Mouse (Mus musculus) right cerebral cortex, postnatal 10 days (tissue): Measurements from ENCODE around the gene 1700013G24Rik.
"Not testable (repeated sequence)": the region's sequence is repeated elsewhere in the genome, so short reads cannot be mapped to it uniquely, and the experiment has no call there.

Experiments used
- DNase-seq, 2 experiments: peaks; one replicate each; pipeline ENCODE4 v3.0.0; 2021; ENCODE audit warnings: low spot score in 2 of 2

1700013G24Rik gene

GRCm38 (mm10) chr4:137453234-137453767, at the start of gene 1700013G24Rik:
Gene 1700013G24Rik, plus strand, starts transcription at chr4:137453284.
- DNase-seq: no peak

- DNase-seq: no peak
Measured at GRCm38 (mm10) chr4:137405571-137405970, 47.5 kb upstream of the 1700013G24Rik start.

- no peak for DNase-seq
Measured at GRCm38 (mm10) chr4:137409691-137410090, 43.4 kb upstream of the 1700013G24Rik start, which contains the start of gene Cela3a. Gene Cela3a, minus strand, starts transcription at chr4:137409791.

DNA sequence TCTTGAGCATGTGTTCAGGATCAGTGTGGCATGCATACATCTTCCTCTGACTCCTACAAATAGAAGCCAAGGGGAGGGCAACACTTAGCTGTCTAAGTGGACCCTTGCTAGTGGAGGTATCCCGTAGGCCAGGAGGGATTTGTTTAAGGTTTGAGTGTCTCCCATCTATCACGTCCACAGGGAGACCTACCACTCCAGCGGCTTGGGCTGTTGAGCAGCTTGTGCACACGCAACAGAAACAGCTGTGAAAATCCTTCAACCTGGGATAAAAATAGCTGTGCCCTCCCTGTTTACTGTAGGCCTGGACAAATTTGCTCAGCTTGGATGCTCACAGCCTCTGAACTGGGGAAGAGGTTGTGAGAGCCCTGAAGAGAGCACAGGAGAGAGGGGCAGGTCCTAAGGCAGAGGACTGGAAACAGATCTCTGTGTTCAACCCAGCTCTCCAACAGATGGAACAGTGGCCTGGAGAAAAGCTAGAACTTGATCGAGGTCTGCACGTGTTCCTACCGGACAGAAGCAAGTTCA, 40.8 kb upstream of the 1700013G24Rik start:
- DNase-seq: not testable (repeated sequence)

DNA sequence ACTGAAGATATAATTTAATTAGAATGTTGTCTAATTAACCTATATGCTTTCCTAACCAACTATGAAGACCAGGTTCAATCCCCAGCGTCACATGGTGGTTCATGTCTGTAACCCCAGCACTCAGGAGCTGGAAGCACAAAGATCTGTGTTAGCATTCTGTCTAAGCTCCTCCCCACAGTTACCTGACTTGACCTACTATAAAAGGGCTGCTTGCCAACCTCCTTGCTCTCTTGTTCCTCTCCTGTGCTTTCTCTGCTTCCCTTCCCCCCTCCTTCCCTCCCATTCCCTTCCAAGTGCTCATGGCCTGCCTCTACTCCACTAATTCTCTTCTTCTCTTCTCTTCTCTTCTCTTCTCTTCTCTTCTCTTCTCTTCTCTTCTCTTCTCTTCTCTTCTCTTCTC, 38.1 kb upstream of the 1700013G24Rik start:
- DNase-seq: no peak

- DNase-seq: no peak
Measured at GRCm38 (mm10) chr4:137417712-137418564, 35.1 kb upstream of the 1700013G24Rik start.

DNA sequence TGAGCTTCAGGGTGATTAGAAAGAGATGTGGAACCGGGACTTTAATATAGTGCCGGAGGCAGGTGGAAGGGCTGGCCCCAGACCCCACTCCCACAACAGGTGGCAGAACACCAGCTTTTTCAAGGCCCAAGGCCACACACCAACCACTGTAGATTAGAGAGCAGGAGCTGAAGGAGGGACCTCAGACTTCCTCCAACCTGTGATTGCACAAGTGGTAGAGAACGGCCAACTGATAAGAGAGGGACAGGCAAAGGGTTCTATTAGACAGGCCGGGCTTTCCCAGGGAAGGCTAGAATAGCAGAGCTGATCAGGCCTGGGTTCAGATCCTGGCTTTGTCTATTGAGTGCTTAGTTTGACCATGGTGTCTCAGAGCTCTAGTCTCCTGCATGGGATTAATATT, 22.6 kb upstream of the 1700013G24Rik start, which contains the start of gene Cela3b:
Cela3b (minus strand) TSS at position 39 of the 400 bp plus-strand sequence.
- no peak for DNase-seq

- DNase-seq: not testable (repeated sequence)
Measured at GRCm38 (mm10) chr4:137432700-137433550, 20.2 kb upstream of the 1700013G24Rik start.

DNA sequence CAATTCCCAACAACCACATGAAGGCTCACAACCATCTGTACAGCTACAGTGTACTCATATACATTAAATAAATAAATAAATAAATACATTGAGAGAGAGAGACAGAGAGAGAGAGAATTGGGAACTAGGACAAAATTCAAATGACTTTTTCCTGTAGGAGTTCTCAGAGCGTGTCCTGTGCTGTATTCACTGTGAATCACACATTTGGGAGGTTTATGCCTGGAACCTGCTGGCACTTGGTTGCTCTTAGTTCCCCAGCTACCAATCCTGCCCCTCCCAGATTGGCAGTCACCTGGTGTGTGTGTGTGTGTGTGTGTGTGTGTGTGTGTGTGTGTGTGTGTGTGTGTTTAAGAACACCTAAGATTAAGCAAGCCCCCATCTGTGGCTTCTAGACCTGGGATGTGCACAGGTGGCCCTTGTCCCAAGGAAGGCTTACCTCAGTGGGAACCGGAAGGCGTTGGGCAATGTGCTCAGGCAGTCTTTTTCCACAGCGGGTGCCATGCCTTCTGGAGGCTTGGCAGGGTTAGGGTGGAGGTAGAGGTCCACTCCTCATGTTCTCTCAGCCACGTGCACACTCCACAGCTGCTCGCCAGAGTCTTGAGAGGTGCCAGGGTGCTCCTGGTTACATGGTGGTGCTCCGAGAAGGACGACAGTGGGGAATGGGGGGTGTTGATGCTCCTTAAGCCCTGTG, 16.0 kb upstream of the 1700013G24Rik start:
- DNase-seq: no peak

- DNase-seq: no peak
Measured at GRCm38 (mm10) chr4:137438842-137439241, 14.2 kb upstream of the 1700013G24Rik start.

DNA sequence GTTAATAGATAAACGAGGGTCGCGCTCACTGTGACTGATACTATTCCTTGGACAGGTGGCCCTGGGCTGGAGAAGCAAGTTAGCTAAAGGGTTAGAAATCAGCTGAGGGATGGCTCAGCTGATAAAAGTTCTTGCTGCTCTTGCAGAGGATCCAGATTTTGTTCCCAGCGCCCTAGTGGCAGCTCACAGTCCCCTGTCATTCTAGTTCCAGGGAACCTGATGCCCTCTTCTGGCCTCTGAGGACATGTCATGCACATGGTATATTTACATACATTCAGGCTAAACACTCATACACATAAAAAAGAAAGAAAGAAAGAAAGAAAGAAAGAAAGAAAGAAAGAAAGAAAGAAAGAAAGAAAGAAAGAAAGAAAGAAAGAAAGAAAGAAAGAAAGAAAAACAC, 11.8 kb upstream of the 1700013G24Rik start:
- no peak for DNase-seq

- peak; percentile 63 to 84 for DNase-seq
Measured at GRCm38 (mm10) chr4:137443625-137444024, 9.5 kb upstream of the 1700013G24Rik start.

DNA sequence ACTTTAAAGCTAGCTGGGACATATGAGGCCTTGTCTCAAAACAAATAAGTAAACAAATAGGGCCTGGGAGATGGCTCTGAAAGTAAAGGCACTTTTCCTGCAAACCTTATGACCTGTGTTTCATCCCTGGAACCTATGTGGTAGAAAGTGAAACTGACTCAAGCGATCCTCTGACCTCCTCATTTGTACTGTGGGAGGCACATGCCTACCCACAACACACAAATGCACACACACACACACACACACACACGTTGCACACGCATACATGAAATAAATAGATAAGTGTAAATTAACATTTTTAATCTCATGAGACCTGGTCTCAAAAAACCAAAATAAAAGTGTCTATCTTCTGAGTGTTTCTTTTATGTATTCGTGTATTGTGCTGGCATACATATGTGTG, 7.2 kb upstream of the 1700013G24Rik start:
- no peak for DNase-seq

GRCm38 (mm10) chr4:137447363-137448196, 5.5 kb upstream of the 1700013G24Rik start:
- DNase-seq: no peak

DNA sequence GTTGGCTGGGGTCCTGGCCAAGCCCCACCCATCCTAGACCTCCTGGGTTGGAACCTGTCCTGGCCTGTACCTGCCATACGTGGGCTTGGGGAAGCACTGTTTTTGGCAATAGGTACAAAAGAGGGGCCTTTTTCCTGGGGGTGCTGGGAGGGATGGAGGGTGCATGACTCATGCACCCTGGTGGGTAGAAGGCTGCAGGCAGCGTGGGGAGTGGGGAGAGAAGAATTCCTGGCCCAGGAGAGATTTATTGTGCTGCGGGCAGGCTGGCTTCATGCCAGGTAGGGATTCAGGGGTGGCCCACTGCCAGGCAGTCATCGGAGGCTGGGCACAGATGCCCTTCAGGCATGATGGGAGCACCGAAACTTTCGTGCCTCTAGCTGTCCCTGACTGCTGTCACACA, 4.9 kb upstream of the 1700013G24Rik start:
- peak in 1 of 2 experiments; percentile 35 for DNase-seq

DNA sequence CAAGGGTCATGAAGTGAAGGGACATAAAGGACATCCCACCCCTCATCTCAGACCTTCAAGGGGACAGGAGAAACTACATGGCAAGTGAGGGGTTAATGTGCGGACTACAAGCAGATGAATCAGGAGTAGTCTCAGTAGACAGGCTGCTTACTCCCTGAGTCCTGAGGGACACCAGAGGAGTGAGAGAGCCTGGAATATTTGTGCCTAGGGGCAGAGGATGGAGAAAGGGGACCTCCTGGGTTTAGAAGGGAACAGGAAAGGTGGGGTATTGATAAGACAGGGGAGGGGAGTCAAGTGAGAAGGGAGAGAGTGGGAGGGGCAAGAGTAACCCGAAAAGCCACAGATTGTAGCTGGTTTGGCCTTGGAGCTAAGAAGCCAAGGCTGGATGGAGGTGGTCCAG, 4.4 kb upstream of the 1700013G24Rik start:
- no peak for DNase-seq

DNA sequence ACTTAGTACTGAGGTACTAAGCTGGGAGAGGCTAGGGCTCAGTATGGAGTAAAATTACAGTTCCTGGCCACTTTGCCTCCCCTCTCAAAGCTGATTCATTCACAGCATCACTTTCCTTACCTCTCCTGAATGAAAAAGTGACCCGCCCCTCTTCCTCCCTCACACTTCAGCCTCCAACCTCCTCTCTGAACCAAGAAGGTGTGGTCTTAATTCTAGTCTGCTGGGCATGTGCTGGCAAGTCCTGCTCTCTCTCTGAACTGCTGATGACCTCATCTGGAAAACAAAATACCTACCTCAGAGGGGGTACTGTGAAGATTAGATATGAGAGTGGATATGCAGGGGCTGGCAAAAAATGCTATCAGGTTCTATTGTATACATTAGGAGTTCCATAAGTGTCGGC, 4.0 kb upstream of the 1700013G24Rik start:
- DNase-seq: no peak

- no peak for DNase-seq
Measured at GRCm38 (mm10) chr4:137449715-137450114, 3.4 kb upstream of the 1700013G24Rik start.

- no peak for DNase-seq
Measured at GRCm38 (mm10) chr4:137452190-137452589, 894 bp upstream of the 1700013G24Rik start.

GRCm38 (mm10) chr4:137454582-137454981, 1.5 kb downstream of the 1700013G24Rik start:
- DNase-seq: no peak
